Mouse (Mus musculus) liver, embryonic 14.5 days (tissue): ENCODE results near the gene Rtkn2.

Source experiments
- CTCF ChIP-seq: IDR thresholded peaks from 2 replicates; pipeline ENCODE4 v1.5.1; 2016; ENCODE audit warnings: antibody characterized with exemption, low read depth, control low read depth
- EP300 ChIP-seq: IDR thresholded peaks from 2 replicates; pipeline ENCODE4 v1.6.1; 2016; ENCODE audit warnings: antibody characterized with exemption, low read depth

- TF ChIP-seq EP300 (no peak), CTCF (no peak)
Measured at GRCm38 (mm10) chr10:68043973-68044372, 64.6 kb downstream of the Rtkn2 start.
